Mouse (Mus musculus) testis, adult 2 months (tissue): ENCODE results near the gene Castor2.

ENCODE experiments used
- CTCF ChIP-seq: fragments of 200-500 bp; IDR thresholded peaks from 2 replicates; pipeline ENCODE4 v1.5.1; 2012; ENCODE audit warnings: low read depth, mild to moderate bottlenecking, inconsistent platforms, low read length, moderate library complexity; ENCODE audit not compliant: control insufficient read depth, insufficient read depth, insufficient replicate concordance
- POLR2A ChIP-seq: fragments of 200-500 bp; IDR thresholded peaks from 2 replicates; pipeline ENCODE4 v1.6.1; 2012; ENCODE audit warnings: low read depth, mild to moderate bottlenecking, inconsistent platforms, low read length, moderate library complexity; ENCODE audit not compliant: control insufficient read depth

- TF ChIP-seq CTCF: no peak
- TF ChIP-seq POLR2A: no peak
These were observed 38.4 kb downstream of the Castor2 start for GRCm38 (mm10) chr5:134137933-134138332.
